Mouse (Mus musculus): Measurements from ENCODE around the gene Pgpep1. TPM values are rescaled to one million over a fixed set of nuclear protein-coding genes. Genes with fewer than 3 reads are reported as not detected.

Gene Pgpep1
- total RNA-seq, 4 experiments from 2014 or later, result 13.6 to 19.0 (median 15.7) TPM

GRCm38 (mm10) chr8:70634066-70634465 is 26.1 kb downstream of the Pgpep1 start:
- DNase-seq (ENCODE audit: low spot score in 2 of 2), result peak; percentile 41 to 46

GRCm38 (mm10) chr8:70632346-70632892 is 27.8 kb downstream of the Pgpep1 start, which contains the start of gene Gdf15:
Gene Gdf15 (minus strand): TSS chr8:70632456.
- no peak for DNase-seq (ENCODE audit: low spot score in 2 of 2)

- DNase-seq (ENCODE audit: low spot score in 2 of 2), result no peak
Measured at GRCm38 (mm10) chr8:70631436-70631835, 28.8 kb downstream of the Pgpep1 start.

DNA sequence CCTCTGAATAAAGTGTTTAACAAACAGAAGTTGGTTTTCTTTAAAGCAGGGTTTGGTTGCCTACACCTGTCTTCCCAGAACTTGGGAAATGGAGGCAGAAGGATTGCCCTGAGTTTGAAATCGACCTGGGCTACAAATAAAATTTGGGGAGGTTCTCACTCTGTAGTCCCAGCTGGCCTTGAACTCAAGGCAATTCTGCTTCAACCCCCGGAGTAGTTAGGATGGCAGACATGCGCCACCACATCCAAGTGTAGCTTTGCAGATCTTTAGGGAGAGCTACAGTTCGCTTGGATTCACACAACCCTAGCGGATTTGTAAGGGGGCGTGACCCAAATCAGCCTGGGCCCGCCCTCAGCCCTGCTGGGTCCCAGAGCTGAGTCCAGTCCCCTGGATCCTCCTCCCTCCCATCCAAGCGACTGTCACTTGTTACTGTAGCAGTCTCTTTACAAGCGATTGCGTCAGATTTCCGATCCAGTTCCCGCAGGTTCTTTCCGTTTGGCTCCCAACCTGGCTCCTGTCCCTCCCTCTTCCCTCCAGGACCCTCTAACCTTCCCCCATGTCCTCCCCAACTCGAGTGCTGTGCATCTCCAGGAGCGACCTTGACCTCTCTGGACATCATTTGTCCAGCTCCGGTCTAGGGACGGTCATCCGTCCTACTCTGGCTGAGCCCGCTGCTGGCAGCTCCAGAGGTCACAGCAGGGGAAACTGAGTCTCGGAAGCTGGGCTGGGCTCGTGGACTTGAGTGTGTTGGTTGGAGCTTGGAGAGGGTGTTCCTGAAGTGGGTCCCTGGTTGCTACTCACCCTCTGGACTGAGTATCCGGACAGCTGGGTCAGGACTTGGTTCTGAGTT is 29.4 kb downstream of the Pgpep1 start:
- DNase-seq (ENCODE audit: low spot score in 2 of 2), result peak in 1 of 2 experiments; percentile 58

- peak; percentile 83 to 88 for DNase-seq (ENCODE audit: low spot score in 2 of 2)
Measured at GRCm38 (mm10) chr8:70629574-70630531, 30.3 kb downstream of the Pgpep1 start.

DNA sequence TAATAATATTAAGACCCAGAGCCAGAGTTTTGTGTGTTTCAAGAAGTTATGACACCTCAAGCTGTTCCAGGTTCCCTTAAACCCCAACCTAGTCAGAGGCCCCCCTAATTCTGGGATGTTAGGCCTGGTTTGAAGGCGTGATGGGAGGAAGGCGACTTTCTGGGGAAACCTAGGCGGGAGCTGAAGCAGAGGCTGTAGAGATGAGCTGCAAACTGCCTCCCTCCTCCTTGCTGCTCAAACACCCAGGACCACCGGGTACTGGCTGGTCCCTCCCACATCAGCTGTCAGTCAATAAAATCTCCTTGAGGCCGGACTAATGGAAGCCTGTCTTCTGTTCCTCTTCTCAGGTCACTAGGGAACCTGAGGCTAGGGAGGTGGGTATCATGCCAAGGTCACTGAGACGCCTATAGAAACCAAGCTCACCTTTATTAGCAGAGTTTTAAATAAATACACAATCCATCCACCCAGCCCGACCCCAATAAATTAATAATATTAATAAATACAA is 31.1 kb downstream of the Pgpep1 start:
- no peak for DNase-seq (ENCODE audit: low spot score in 2 of 2)

DNA sequence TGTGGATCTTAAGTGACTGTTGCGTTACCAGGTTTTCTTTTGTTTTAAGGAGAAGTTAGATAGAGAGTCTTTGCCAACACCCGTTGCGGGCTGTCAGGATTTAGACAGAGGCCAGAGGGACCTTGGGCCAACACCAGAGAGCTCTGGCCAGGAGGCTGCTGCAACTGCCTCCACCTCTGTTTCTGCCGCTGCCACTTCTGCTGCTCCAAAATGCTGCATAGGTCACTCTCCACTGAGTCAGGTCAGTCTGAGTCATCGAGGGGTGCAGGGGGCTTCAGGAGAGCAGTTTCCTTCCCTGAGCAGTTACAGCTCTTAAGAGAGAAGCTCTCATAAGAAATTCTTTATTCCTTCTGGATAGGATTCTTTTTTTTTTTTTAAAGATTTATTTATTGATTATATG is 33.1 kb downstream of the Pgpep1 start:
- no peak for DNase-seq (ENCODE audit: low spot score in 2 of 2)

DNA sequence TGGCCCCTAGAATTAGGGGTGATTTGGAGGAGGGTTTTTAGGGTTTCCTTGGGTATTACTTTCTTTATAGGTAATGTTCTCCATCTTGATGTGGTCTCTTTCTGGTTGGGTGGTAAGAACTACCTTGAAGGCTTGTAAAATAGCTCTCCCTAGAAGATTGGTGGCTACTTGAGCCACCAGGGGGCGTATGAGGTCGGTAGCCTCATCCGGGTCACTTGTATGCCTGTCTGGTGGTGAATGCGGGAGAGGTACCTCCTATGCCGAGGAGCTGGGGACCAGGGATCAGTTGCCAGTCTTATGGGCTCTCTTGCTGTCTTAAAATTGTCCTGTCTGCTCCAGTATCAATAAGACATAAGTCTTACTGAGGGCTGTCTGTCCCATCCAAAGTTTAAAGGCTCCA is 35.1 kb downstream of the Pgpep1 start:
- peak; percentile 48 to 58 for DNase-seq (ENCODE audit: low spot score in 2 of 2)

DNA sequence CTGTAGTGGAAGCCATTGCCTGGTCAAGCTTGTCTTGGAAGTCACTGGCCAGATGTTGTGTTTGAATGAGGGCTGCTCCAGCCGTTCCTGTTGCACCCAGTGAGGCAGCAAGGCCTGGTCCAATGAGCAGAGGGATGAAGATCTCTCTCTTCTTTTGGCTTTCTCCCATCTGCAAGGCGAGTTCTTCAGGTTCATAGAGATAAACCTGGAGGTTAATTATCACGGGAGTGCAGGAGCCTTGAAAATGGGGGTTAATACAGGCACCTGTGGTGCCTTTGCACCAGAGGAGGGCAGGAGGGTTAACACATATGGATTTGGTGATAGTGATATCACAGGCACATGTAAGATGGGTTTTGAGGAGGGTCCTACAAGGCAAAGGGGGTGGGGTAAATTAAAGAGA is 38.0 kb downstream of the Pgpep1 start:
- no peak for DNase-seq (ENCODE audit: low spot score in 2 of 2)

- no peak for DNase-seq (ENCODE audit: low spot score in 2 of 2)
Measured at GRCm38 (mm10) chr8:70618888-70619334, 41.3 kb downstream of the Pgpep1 start.

GRCm38 (mm10) chr8:70617985-70618384 is 42.2 kb downstream of the Pgpep1 start:
- no peak for DNase-seq (ENCODE audit: low spot score in 2 of 2)

DNA sequence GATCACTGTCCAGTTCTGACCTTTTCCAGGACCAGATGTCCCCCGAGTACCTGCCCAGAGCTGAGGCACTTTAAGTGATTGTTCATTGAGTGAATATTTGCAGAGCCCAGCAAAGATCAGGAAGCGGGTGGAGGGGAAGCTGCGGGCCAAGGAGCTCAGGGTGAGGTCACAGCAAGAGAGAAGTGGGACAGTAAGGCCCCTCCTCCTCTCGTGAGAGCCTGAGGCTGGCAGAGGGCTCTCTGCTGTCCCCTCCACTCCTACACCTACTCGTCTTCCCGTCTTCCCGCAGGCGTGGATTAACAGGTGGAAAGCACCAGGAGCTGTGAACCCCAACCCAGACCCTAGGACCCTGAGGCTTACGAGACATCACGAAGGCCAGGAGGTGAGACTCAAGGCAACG is 43.5 kb downstream of the Pgpep1 start:
- no peak for DNase-seq (ENCODE audit: low spot score in 2 of 2)

- no peak for DNase-seq (ENCODE audit: low spot score in 2 of 2)
Measured at GRCm38 (mm10) chr8:70615894-70616293, 44.3 kb downstream of the Pgpep1 start, which contains the start of gene Lrrc25. Gene Lrrc25 (plus strand): TSS chr8:70616155.

DNA sequence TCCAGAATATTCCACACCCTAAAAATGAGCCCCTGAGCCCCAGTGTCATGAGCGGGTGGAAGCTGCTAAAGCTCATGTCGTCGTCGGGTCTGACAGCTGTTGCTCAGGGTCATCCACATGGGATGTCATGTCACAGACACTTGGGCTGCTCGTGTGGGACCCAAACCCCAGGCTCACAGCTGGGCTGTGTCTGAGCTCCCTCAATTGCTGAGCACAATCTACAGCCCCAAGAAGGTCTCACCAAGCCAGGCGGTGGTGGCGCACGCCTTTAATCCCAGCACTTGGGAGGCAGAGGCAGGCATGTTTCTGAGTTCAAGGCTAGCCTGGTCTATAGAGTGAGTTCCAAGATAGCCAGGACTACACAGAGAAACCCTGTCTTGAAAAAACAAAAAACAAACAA is 44.9 kb downstream of the Pgpep1 start:
- DNase-seq (ENCODE audit: low spot score in 2 of 2), result no peak

DNA sequence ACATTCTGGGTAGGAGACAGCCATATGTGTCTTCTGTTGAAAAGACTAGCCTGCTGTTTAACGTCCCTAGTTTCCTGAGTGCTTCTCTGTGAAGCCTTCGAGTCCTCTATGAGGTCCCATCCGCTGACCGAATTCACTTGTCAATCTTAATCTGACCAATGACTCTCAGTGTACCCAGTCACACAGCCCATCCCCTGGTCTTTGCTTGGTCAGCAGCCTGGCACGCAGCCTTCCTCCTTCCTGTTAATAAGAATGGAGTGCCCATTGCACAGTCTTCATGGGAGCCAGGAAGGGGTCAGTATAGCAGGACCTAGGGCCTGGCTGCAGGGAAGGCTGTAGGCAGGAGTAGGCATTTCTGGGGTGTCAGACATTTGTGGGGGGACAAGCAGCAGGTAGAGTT is 45.7 kb downstream of the Pgpep1 start:
- DNase-seq (ENCODE audit: low spot score in 2 of 2), result no peak

DNA sequence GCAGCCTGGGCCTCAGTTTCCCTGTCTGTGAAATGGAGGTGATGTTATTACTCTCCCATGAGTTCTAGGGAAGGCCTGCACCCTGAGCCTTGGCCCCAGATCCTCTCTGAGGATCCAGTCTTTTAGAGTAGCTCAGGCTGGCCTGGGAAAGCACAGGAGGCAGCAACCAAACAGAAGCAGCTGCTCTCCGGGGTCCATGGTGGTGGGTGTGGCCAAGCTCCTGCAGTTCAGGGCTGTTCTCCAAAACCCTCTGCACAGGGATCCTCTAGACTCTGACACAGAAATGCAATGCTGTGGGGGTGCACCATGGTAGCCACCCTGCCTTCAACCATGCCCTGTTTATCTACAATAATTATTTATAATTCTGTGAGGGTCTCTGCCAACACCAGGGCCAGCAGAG is 46.4 kb downstream of the Pgpep1 start:
- no peak for DNase-seq (ENCODE audit: low spot score in 2 of 2)

DNA sequence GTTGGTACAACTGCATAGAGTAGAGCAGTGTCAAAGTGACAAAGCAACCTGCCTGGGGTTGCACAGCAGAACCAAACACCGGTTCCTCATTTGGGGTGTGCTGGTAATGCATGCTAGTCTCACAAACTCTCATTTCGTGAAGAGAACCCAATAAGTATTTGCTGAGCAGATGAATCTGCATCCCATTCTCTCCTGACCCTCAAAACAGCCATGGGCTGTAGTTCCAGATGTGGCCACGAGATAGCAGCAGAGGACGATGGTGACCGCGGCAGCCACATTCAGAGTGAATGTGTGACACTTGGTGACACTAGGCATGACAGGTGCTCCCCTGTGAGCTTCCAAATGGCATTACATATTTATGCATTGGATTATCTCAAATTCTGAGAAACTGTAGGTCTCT is 48.3 kb downstream of the Pgpep1 start:
- peak; percentile 74 to 78 for DNase-seq (ENCODE audit: low spot score in 2 of 2)

GRCm38 (mm10) chr8:70610796-70611771 is 49.1 kb downstream of the Pgpep1 start:
- peak; percentile 74 to 82 for DNase-seq (ENCODE audit: low spot score in 2 of 2)

- DNase-seq (ENCODE audit: low spot score in 2 of 2), result peak; percentile 80 to 90
Measured at GRCm38 (mm10) chr8:70609849-70610795, 50.1 kb downstream of the Pgpep1 start.
